Mouse (Mus musculus): Measurements from ENCODE around the gene Hist1h4f. TPM values are rescaled to one million over a fixed set of nuclear protein-coding genes. Genes with fewer than 3 reads are reported as not detected.
A peak's percentile ranks its signal among the peaks of the same experiment; 100 is the strongest.

Gene Hist1h4f
- polyA plus RNA-seq, 1 experiment from 2014 or later = 3.6 TPM

- under 1% methylated on average over 19 of the region's 19 CpGs for WGBS
- ATAC-seq (ENCODE audit: insufficient number of reproducible peaks, insufficient read depth, low FRiP score, low TSS enrichment, low read depth) = no peak
Measured at GRCm38 (mm10) chr13:23516822-23517602, 34.4 kb downstream of the Hist1h4f start.

GRCm38 (mm10) chr13:23515826-23516620, 35.4 kb downstream of the Hist1h4f start:
- Histone ChIP-seq H3K27me3 (no peaks in the 10 kb centered on the region), H3K9ac (replicated peaks) (peak overlapping the region; percentile 60), H3K9me3 (no peaks in the 10 kb centered on the region), H3K27ac (0 out of 2 replicates have a peak overlapping the region, but pooled peaks have one; percentile 72), H3K4me1 (replicated peaks) (no peaks in the 10 kb centered on the region; the same call in 1 of the 2 replicates), H3K36me3 (no peaks in the 10 kb centered on the region), H3K4me2 (peak overlapping the region; percentile 59), H3K4me3 (replicated peaks) (peak overlapping the region; percentile 48)
- 45% methylated on average over 15 of the region's 15 CpGs for WGBS
- no peak for ATAC-seq (ENCODE audit: insufficient number of reproducible peaks, insufficient read depth, low FRiP score, low TSS enrichment, low read depth)

More at GRCm38 (mm10) chr13:23516822-23517602, 34.4 kb downstream of the Hist1h4f start:
- no peaks in the 10 kb centered on the region; the same call in 1 of the 2 replicates for H3K4me1 ChIP-seq (replicated peaks)
- peak overlapping the region; percentile 48 for H3K4me3 ChIP-seq (replicated peaks)
- H3K9me3 ChIP-seq = no peaks in the 10 kb centered on the region
- peak overlapping the region; percentile 84 for H3K27ac ChIP-seq
- H3K4me2 ChIP-seq = peak overlapping the region; percentile 75
- H3K9ac ChIP-seq (replicated peaks) = 0 out of 2 replicates have a peak overlapping the region, but pooled peaks have one; percentile 37
- no peaks in the 10 kb centered on the region for H3K36me3 ChIP-seq
- H3K27me3 ChIP-seq = no peaks in the 10 kb centered on the region

- Histone ChIP-seq H3K9ac (replicated peaks) (no peak overlapping the region), H3K9me3 (no peaks in the 10 kb centered on the region), H3K27me3 (no peaks in the 10 kb centered on the region), H3K4me3 (replicated peaks) (no peak overlapping the region), H3K36me3 (no peaks in the 10 kb centered on the region), H3K4me1 (replicated peaks) (peaks cover under 1% of the 10 kb centered on the region; the same call in 1 of the 2 replicates), H3K4me2 (no peak overlapping the region), H3K27ac (no peak overlapping the region)
- WGBS = 72% methylated on average over 5 of the region's 5 CpGs
- ATAC-seq (ENCODE audit: insufficient number of reproducible peaks, insufficient read depth, low FRiP score, low TSS enrichment, low read depth) = no peak
Measured at GRCm38 (mm10) chr13:23515281-23515680, 36.2 kb downstream of the Hist1h4f start.

- H3K4me1 ChIP-seq (replicated peaks) = 0 out of 2 replicates have a peak, but pooled peaks cover 4% of the 10 kb centered on the region
- H3K27ac ChIP-seq = no peak overlapping the region
- H3K9me3 ChIP-seq = no peaks in the 10 kb centered on the region
- H3K9ac ChIP-seq (replicated peaks) = no peak overlapping the region
- H3K27me3 ChIP-seq = no peaks in the 10 kb centered on the region
- no peak for ATAC-seq (ENCODE audit: insufficient number of reproducible peaks, insufficient read depth, low FRiP score, low TSS enrichment, low read depth)
- no peaks in the 10 kb centered on the region for H3K36me3 ChIP-seq
- H3K4me2 ChIP-seq = no peak overlapping the region
- whole genome bisulfite sequencing = 96% methylated on average over 1 of the region's 1 CpGs
- no peak overlapping the region for H3K4me3 ChIP-seq (replicated peaks)
Measured at GRCm38 (mm10) chr13:23513517-23513916, 37.9 kb downstream of the Hist1h4f start.

GRCm38 (mm10) chr13:23510127-23510526, 41.3 kb downstream of the Hist1h4f start:
- Histone ChIP-seq H3K36me3 (no peaks in the 10 kb centered on the region), H3K4me2 (no peak overlapping the region), H3K9ac (replicated peaks) (no peak overlapping the region), H3K27me3 (no peaks in the 10 kb centered on the region), H3K4me3 (replicated peaks) (no peak overlapping the region), H3K4me1 (replicated peaks) (peaks cover 19% of the 10 kb centered on the region), H3K27ac (no peak overlapping the region), H3K9me3 (no peaks in the 10 kb centered on the region)
- 33% methylated on average over 1 of the region's 1 CpGs for WGBS
- no peak for ATAC-seq (ENCODE audit: insufficient number of reproducible peaks, insufficient read depth, low FRiP score, low TSS enrichment, low read depth)

GRCm38 (mm10) chr13:23506819-23507515, 44.5 kb downstream of the Hist1h4f start:
- Histone ChIP-seq H3K9me3 (no peaks in the 10 kb centered on the region), H3K27me3 (no peaks in the 10 kb centered on the region), H3K36me3 (no peaks in the 10 kb centered on the region), H3K9ac (replicated peaks) (no peak overlapping the region), H3K4me3 (replicated peaks) (0 out of 2 replicates have a peak overlapping the region, but pooled peaks have one; percentile 36), H3K4me1 (replicated peaks) (peaks cover 22% of the 10 kb centered on the region), H3K27ac (no peak overlapping the region), H3K4me2 (peak overlapping the region; percentile 56; the same call in 1 of the 2 replicates)
- ATAC-seq (ENCODE audit: insufficient number of reproducible peaks, insufficient read depth, low FRiP score, low TSS enrichment, low read depth) = no peak
- WGBS = 22% methylated on average over 14 of the region's 14 CpGs

- ATAC-seq (ENCODE audit: insufficient number of reproducible peaks, insufficient read depth, low FRiP score, low TSS enrichment, low read depth) = no peak
- no peak overlapping the region for H3K27ac ChIP-seq
- H3K36me3 ChIP-seq = no peaks in the 10 kb centered on the region
- peaks cover 22% of the 10 kb centered on the region for H3K4me1 ChIP-seq (replicated peaks)
- H3K9ac ChIP-seq (replicated peaks) = no peak overlapping the region
- no peaks in the 10 kb centered on the region for H3K9me3 ChIP-seq
- peak overlapping the region; percentile 36 for H3K4me3 ChIP-seq (replicated peaks)
- peak overlapping the region; percentile 56 for H3K4me2 ChIP-seq
- 2% methylated on average over 13 of the region's 13 CpGs for WGBS
- no peaks in the 10 kb centered on the region for H3K27me3 ChIP-seq
Measured at GRCm38 (mm10) chr13:23506351-23506750, 45.1 kb downstream of the Hist1h4f start.

- Histone ChIP-seq H3K4me2 (peak overlapping the region; percentile 56), H3K4me3 (replicated peaks) (peak overlapping the region; percentile 36), H3K4me1 (replicated peaks) (peaks cover 22% of the 10 kb centered on the region), H3K9me3 (no peaks in the 10 kb centered on the region), H3K27me3 (no peaks in the 10 kb centered on the region), H3K36me3 (no peaks in the 10 kb centered on the region), H3K27ac (peak overlapping the region; percentile 69), H3K9ac (replicated peaks) (peak overlapping the region; percentile 34; the same call in 1 of the 2 replicates)
- ATAC-seq (ENCODE audit: insufficient number of reproducible peaks, insufficient read depth, low FRiP score, low TSS enrichment, low read depth) = no peak
- 4% methylated on average over 14 of the region's 14 CpGs for WGBS
Measured at GRCm38 (mm10) chr13:23505662-23506345, 45.6 kb downstream of the Hist1h4f start.

- Histone ChIP-seq H3K27ac (no peak overlapping the region), H3K9me3 (no peaks in the 10 kb centered on the region), H3K4me3 (replicated peaks) (no peak overlapping the region), H3K4me2 (peak overlapping the region; percentile 18), H3K4me1 (replicated peaks) (peaks cover 27% of the 10 kb centered on the region), H3K9ac (replicated peaks) (no peak overlapping the region), H3K27me3 (no peaks in the 10 kb centered on the region), H3K36me3 (no peaks in the 10 kb centered on the region)
- WGBS = 2% methylated on average over 9 of the region's 9 CpGs
- ATAC-seq (ENCODE audit: insufficient number of reproducible peaks, insufficient read depth, low FRiP score, low TSS enrichment, low read depth) = no peak
Measured at GRCm38 (mm10) chr13:23503797-23504196, 47.7 kb downstream of the Hist1h4f start.

GRCm38 (mm10) chr13:23502916-23503315, 48.5 kb downstream of the Hist1h4f start:
- ATAC-seq (ENCODE audit: insufficient number of reproducible peaks, insufficient read depth, low FRiP score, low TSS enrichment, low read depth) = no peak
- H3K9ac ChIP-seq (replicated peaks) = no peak overlapping the region
- WGBS = 43% methylated on average over 4 of the region's 4 CpGs
- H3K27ac ChIP-seq = no peak overlapping the region
- H3K4me3 ChIP-seq (replicated peaks) = no peak overlapping the region
- no peaks in the 10 kb centered on the region for H3K9me3 ChIP-seq
- H3K4me1 ChIP-seq (replicated peaks) = peaks cover 27% of the 10 kb centered on the region
- H3K4me2 ChIP-seq = no peak overlapping the region
- H3K36me3 ChIP-seq = no peaks in the 10 kb centered on the region
- H3K27me3 ChIP-seq = no peaks in the 10 kb centered on the region

Data from limb, embryonic 12.5 days (tissue).